Mouse (Mus musculus) left cerebral cortex, adult 8-10 months (tissue): ENCODE data around the gene Trim33. TPM values are rescaled to one million over a fixed set of nuclear protein-coding genes. Genes with fewer than 3 reads are reported as not detected.
A peak's percentile ranks its signal among the peaks of the same experiment; 100 is the strongest.

ENCODE experiments used
- DNase-seq, 2 experiments: peaks; one replicate each; pipeline ENCODE4 v3.0.0; 2022; ENCODE audit warnings: low spot score in 2 of 2
- total RNA-seq, 4 experiments: library from RNA; stranded (reverse); gene quantifications; 2 replicates each; pipeline ENCODE4 v1.2.4; 2022

Gene Trim33
- total RNA-seq, result 10 to 100 TPM; 46.9 to 57.8 (median 51.7) TPM

DNA sequence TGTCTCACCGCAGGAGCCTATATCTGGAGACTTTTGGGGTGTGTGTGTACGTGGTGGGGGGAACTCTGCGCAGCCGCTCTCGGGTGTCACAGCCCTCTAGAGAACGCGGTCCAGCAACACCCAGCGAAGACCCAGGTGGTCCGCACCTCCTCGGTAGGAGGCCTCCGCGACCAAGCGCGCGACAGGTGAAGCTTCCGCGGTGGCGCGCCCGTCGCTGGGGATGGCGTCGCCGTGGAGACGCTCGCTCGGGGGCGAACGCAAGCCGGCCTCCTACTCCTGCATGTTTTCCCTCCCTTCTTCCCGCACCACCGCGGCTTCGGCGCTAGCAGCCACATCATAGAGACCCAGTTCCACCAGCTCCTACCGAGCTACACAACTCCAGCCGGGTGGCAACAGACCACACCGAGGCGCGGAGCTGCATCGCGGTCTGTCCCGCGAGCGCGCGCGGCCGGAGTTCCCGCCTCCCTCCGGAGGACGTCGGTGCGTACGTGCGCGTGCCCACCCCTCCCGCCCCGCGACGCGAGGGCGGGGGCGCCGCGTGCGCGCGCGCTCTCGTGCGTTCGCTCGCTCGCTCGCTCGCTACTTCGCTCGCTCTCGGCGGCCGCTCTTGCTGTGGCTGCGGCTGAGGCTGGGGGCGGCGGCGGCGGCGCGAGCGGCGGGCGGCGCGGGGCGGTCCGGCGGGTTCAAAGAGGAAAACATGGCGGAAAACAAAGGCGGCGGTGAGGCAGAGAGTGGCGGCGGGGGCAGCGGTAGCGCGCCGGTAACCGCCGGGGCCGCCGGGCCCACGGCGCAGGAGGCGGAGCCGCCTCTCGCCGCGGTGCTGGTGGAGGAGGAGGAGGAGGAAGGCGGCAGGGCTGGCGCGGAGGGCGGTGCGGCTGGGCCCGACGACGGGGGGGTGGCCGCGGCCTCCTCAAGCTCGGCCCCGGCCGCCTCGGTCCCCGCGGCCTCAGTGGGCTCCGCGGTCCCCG lies at the start of gene Trim33:
Gene Trim33 (plus strand): TSS at position 112 of the 968 bp plus-strand sequence.
- peak; percentile 82 to 87 for DNase-seq

GRCm38 (mm10) chr3:103232398-103232797 lies 46.7 kb upstream of the Trim33 start:
- DNase-seq, result no peak

- peak in 1 of 2 experiments; percentile 48 for DNase-seq
These were observed 37.6 kb upstream of the Trim33 start for GRCm38 (mm10) chr3:103241524-103241923.

DNA sequence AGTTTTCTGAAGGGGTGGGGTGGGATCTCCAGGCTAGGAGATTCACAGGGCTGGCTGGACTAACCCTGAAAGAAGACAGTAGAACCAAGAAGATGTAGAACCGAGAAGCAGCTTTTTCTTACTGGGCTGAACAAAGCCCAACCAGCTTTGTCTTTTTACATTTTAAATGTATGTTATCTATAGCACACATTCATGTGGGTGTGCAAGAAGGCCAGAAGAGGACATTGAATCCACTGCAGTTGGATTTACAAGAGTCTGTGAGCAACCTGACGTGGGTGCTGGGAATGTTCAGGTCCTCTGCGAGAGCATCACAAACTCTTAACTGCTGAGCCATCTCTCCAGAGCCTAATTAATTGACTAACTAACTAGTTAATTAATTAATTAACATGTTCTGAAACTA lies 36.9 kb upstream of the Trim33 start:
- DNase-seq, result no peak

DNA sequence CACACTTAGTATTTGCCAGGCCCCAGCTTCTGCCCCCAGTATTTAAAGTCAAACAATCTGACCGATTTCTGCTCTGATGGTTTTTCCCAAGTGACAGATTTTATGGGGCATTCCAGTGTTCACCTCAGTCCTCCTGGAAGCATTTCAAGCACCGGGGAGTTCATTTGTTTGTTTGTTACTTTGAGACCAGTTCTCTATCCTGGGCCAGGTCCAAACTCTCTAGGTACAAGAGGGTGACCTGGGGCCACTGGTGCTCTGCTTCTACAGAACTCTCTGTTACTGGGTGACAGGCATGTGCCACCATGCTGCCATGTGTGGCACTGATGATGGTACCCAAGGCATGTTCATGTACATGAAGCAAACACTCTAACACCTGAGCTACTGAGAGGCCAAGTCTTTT lies 35.6 kb upstream of the Trim33 start:
- no peak for DNase-seq

DNA sequence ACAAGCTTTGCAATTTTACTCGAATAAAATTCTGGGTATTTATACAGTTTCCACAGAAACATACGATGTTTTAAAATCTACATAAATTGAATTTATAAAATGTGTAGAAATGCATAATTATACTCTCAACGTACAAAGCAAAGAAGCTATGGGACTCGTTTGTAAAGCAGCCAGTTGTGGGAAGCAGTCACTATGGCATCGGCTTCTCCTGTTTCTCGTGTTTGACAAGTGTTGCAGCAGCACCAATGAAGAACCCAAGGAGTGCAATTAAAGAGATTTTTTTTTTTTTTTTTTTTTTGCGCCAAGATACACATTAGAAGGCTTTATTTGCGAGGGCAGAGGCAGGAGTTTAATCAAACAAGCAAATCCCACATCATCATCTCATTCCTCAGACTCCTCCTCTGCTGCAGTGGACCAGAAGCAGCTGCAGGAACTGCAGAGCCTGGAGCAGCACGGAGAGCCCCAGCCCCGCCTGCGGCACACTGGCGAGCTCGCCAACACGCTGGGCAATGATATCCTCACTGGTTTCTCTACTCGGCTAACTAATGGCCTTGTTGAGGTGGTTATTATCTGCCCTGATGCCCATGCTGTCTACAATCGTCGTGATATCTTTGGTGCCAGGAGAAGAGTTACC lies 32.3 kb upstream of the Trim33 start:
- no peak for DNase-seq

DNA sequence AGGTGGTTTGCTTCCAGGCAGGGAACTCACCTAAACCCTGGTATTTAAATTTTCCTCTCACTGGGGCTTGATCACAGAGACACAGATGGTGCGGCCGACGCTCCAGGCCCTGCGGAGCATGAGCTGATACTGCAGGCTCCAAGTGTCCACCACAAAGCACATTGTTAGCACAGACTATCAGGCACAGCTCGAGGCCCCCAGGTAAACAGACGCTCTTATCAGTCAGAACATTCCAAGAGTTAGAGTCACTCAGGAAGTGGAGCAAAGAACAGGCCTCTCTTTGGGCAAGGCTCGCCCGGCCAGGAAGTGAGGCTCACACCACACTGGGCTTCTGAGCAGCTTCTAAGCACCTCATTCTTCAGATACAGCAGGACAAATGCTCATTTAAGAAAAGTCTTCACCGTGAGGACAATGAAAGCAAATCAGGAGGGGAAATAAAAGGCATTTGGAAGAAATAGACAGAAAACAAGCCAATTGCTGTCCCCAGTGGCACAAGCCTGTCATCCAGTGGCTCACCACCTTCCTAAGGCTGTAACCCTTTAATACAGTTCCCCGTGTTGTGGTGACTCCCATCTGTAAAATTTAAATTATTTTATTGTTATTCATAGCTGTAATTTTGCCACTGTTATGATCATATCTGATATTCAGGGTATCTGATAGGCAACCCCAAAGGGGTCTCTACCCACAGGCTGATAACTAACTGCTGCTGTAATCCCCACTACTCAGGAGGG lies 22.8 kb upstream of the Trim33 start:
- DNase-seq, result no peak

DNA sequence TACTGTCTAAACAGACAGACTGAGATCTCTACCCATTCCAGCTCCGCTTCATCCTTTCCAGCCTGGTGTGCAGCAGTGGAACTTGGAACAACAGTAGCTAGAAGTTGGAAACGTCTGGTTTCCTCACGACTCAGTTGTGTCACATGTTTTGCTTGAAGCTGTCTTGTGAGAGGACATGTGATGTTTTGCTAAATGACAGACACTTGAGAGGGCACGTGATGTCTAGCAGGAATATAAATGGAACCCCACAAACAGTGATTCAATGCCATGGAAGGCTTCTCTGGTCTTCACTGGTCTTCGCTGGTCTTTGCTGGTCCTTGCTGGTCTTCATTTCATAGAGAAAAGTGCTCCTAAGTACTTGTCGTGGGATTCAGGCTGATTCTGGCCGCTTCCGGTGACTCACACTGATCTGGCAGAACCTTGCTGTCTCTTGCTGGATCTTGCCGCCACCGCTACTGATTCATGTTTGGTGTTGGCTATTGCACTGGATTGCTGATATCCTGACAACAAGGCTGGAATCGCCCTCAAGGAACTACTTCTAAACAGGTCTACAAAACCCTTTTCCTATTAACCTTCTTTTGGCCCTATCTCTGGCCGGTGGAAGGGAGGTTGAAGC lies 16.2 kb upstream of the Trim33 start:
- DNase-seq, result no peak

DNA sequence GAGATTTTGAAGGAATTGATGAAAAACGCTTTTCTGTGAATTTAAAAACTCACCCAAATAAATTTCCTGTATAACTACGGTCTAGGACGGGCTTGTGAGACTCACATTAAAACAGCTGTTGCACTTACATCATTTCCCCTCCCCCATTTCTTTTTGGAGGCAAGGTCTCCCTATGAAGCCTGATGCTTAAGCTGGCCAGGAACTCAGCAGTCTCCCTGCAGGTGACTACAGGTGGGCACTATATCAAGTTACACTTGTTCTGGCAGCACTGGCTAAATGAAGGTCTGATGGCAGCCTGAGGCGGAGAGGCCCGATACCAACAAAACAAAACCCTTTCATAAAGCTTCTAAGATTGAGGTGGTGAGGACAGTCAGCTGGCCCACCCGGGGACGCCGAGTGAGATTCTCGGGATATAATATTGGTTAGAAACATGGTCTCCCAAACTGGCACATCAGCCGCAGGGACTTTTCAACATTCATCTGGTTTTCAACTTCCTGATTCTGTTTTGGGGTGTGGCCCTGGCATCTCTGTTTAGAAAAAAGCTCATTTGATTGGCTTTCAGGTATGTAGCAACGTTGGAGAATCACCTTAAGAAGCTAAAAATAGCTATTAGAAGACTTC lies 422 bp upstream of the Trim33 start:
- peak in 1 of 2 experiments; percentile 29 for DNase-seq

DNA sequence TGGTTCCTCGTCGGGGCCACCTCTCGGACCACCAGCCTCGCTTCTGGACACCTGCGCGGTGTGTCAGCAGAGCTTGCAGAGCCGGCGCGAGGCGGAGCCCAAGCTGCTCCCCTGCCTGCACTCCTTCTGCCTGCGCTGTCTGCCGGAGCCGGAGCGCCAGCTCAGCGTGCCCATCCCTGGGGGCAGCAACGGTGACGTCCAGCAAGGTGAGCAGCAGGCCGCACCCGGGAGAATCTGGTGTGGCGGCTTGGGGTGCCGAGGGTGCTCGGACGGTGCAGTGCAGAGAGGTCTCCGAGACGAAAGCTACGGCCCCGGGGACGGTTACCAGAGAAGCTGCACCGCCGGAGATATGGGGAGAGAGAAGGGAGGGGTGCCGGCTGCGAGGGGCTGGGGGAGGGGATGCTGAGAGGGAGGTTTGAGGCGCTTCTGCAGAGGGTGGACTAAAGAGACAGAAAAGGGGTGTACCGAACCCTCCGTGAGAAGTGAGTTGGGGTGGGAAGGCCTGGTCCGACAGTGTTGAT lies 1.2 kb downstream of the Trim33 start:
- peak; percentile 23 to 43 for DNase-seq

- no peak for DNase-seq
These were observed 1.8 kb downstream of the Trim33 start for GRCm38 (mm10) chr3:103280875-103281274.

DNA sequence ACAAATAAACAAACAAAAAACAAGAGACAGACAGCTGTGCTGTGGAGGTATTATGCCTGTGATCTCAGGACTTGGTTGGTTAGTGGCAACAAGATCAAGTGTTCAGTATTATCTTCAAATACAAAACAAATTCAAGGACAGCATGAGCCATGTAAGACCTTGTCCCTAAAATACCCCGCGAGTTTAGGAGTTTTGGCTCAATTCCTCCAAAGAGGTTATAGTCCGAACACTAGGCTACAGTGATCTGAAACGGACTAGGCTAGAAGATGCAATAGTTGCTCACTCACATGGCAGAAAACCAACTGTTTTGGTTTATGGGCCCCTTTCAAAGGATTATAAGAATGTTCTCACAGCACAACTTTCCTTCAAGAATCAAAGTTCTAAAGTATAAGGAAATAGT lies 9.7 kb downstream of the Trim33 start:
- DNase-seq, result no peak

GRCm38 (mm10) chr3:103291087-103291486 lies 12.0 kb downstream of the Trim33 start:
- no peak for DNase-seq

DNA sequence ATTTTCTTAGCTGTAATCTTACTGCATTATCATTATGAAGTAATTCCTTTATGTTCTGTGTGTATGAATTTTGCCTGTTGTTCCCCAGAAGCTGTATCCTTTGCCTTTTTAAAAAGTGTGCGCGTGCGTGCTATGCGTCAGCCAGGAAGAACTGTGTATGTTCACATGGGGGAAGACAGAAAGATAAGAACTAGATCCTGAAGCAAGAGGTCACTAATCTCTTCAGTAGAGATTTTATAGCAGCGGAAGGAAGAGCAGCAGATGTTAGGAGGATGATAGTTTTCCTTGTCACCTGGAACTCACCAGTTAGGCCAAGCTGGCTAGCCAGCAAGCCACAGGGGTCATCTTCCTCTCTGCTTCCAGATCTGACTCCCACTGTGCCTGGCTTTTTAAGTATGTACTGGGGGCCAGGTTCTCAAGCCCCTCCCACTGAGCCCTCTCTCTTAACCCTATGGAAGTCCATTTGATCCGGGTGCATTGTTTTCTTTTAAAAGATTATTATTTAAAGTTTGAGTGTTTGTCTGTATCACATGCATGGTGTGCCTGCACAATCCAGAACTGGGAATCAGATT lies 26.4 kb downstream of the Trim33 start:
- no peak for DNase-seq

DNA sequence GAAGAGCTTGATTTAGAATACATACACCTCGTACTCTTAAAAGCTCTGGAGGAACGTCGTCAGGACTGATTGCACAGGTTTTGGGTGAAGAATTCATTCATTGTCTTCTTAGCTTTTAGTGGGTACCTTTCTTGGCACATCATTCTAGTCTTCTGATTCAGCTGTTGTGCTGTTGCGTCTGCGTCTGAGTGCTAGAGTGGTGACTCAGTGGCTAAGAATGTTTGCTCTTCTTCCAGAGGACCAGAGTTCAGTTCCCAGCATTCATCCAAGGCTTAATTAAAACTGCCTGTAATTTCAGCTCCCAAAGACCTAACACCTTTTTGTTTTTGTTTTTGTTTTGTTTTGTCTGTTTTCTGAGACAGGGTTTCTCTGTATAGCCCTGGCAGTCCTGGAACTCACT lies 30.2 kb downstream of the Trim33 start:
- DNase-seq, result no peak

GRCm38 (mm10) chr3:103309750-103310149 lies 30.7 kb downstream of the Trim33 start:
- no peak for DNase-seq

DNA sequence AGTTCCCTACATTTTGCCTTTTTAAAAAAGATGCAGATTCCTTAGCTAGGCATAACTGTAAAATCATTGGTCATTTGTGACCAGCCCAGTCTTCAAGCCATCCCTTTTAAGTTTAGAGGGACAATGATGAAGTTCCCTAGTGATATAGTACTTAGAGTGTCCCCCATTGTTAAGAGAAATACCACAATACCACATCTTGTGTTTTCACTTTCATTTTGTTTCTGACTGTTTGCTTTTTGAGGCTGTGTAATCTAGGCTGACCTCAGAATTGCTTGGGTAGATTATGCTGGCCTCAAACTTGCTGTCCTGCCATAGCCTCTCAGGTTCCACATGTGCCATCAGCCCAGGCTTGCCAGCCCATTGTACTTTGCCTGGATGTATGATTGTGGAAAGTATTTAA lies 35.2 kb downstream of the Trim33 start:
- no peak for DNase-seq

DNA sequence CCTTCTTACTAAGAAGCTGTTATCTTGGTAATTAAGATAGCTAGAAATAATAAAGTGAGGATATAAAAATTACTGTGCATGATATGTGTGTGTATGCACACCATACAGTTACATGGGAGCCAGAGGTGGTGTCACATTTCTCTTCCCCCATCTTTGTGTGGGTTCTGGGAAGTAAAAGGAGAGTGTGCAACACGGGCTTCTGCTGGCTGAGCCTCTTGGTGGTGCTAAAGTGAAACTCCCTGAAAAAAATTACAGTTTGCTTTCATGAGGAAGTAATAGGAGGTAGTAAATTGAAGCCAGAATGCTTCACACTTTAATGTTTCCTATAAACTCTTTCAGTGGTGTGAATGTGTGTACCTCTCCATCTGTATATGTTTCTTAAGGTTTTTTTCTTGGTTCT lies 56.3 kb downstream of the Trim33 start:
- no peak for DNase-seq

GRCm38 (mm10) chr3:103346658-103347057 lies 67.6 kb downstream of the Trim33 start:
- no peak for DNase-seq

DNA sequence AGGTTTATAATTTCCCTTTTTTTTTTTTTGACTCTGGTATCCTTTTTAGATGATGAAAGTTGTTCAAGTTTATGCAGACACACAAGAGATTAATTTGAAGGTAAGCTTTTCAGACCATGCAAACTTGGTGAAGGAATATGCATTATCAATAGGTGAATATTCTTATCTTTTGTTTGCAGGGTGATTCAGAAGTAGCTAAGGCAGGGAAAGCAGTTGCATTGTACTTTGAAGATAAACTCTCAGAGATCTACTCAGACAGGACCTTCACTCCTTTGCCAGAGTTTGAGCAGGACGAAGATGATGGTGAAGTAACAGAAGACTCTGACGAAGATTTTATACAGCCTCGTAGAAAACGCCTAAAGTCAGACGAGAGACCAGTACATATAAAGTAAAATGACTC lies 74.4 kb downstream of the Trim33 start:
- no peak for DNase-seq
